Mouse (Mus musculus) megakaryocyte, adult 5-6 weeks (primary cell): ENCODE measurements around the gene D3Ertd254e. TPM values are rescaled to one million over a fixed set of nuclear protein-coding genes. Genes with fewer than 3 reads are reported as not detected.
"Not testable (repeated sequence)": the region's sequence is repeated elsewhere in the genome, so short reads cannot be mapped to it uniquely, and the experiment has no call there.

Experiments used
- ATAC-seq: 2 replicates; pipeline ENCODE4 v1.8.0; 2016; ENCODE audit warnings: mild to moderate bottlenecking, inconsistent platforms; ENCODE audit not compliant: poor library complexity, severe bottlenecking
- total RNA-seq, 2 experiments: library from RNA; stranded (forward) in 1 of 2; stranded (reverse) in 1 of 2; fragments of 153-499, 151-499 nt in 1 of 2; fragments of 221-1000, 200-1000 nt in 1 of 2; gene quantifications; 2 replicates each; pipeline versions ENCODE4 v1.2.3 to v1.2.4; 2015 to 2017

Gene D3Ertd254e
- total RNA-seq (2015), result 2.8 and 4.4 TPM in 2 replicates
- total RNA-seq (2017), result 2.5 and 4.0 TPM in 2 replicates

- ATAC-seq, result peak; percentile 98
These were observed at the start of gene D3Ertd254e for GRCm38 (mm10) chr3:36150934-36151686. Gene D3Ertd254e (plus strand): TSS chr3:36151017.

DNA sequence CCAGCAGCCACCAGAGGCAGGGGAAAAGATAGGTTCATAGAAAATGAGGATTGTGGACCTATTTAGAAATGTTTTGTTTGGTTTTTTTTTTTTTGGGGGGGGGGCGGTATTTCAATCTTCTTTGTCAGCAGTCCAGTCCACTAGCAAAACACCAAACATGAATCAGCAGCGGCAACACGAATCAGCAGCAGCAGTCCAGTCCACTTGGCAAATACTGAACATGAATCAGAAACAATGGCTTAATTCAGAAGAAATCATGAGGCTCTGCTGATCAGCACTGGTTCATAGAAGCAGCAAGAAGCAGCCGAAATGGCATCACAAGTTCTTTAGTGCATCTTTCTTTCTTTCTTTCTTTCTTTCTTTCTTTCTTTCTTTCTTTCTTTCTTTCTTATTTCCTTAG, 34.7 kb upstream of the D3Ertd254e start:
- ATAC-seq, result no peak

- no peak for ATAC-seq
These were observed 30.9 kb upstream of the D3Ertd254e start for GRCm38 (mm10) chr3:36119684-36120548.

GRCm38 (mm10) chr3:36126176-36126575, 24.6 kb upstream of the D3Ertd254e start:
- not testable (repeated sequence) for ATAC-seq

- ATAC-seq, result peak; percentile 95
These were observed 14.7 kb upstream of the D3Ertd254e start for GRCm38 (mm10) chr3:36136152-36136551.

DNA sequence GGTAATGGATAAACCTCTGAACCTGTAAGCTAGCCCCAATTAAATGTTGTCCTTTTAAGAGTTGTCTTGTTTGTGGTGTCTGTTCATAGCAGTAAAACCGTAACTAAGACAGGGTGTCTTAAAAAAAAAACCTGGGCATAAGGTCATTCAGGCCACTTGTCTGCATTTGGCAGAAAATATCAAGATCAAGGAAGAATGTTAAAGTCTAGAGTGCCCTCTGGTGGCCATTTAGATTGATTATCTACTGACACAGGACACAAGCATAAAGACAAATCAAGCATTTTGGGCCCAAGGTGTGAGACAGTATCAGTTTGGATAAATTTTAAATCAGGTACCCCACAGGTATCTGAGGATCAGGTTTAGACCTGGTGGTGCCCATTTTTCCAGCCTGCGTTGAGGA, 13.3 kb upstream of the D3Ertd254e start:
- peak; percentile 62; the same call in 1 of the 2 replicates for ATAC-seq

DNA sequence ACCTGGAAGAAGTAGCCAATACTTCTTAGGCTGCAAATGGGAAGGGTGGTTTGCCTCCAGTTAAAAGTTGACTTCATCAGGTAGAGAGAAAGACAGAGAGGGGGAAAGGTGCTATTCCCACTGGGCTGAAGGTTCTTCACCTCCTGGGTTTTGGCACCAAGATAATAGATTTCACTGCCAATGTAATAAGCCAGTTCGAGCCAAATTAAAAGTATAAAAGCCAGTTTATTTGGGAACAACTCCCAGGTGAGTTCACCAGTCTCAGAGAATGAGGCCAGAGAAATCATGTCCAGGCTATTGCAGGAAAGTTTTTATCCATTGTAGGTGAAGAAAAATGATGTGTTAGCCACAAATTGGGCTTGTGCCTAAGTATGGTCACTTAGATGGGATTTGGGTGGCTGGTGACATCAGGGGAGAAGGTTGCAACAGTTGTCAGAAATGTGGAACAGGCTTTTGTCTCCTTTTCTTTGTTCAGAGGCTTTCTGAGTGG, 12.6 kb upstream of the D3Ertd254e start:
- no peak for ATAC-seq

- no peak for ATAC-seq
These were observed 11.8 kb upstream of the D3Ertd254e start for GRCm38 (mm10) chr3:36138996-36139395.

- no peak for ATAC-seq
These were observed 282 bp upstream of the D3Ertd254e start for GRCm38 (mm10) chr3:36150537-36150933.

DNA sequence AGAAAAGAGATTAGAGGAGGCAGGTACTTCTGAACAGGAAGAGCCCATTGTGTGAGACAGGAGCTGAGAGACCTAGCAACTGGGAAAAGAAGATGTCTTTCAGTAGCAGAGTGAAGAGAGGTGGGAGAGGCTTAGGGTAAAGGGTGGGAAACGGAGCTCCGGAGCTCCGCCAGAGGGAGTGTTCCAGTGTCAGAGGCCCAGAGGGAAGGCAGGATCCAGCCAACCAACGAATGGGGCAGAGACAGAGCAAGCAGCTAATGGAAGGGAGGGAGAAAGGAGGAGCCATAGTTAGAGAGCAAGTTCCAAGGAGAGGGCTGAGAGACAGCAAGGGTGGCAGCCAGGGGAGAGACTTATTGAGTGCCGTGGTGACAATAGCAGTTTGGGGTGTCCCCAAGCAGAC, 4.5 kb downstream of the D3Ertd254e start:
- ATAC-seq, result no peak

DNA sequence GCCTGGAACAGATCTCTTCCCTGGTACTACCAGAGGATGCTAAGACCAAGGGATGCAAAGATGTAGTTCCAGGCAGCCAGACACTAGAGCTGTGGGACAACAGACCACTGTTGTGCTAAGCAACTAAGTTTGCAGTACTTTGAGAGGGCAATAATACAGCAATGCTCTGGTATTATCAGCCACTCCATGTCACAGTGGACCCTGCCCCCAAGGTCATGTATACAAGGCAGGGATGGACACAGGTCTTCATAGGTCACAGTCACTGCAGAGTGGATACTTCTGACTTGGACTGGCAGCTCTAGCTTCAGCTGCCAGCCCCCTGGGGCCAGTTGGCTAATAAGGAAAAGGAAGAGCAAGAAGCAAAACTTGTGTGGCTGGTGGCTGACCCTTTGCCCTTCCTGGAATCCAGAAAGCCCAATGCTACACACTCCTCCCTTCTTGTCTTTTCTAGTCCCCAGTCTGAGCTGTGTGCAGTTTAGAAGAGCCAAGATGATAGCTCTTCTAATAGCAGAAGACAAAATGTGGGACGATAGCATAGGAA, 19.9 kb downstream of the D3Ertd254e start:
- no peak for ATAC-seq

DNA sequence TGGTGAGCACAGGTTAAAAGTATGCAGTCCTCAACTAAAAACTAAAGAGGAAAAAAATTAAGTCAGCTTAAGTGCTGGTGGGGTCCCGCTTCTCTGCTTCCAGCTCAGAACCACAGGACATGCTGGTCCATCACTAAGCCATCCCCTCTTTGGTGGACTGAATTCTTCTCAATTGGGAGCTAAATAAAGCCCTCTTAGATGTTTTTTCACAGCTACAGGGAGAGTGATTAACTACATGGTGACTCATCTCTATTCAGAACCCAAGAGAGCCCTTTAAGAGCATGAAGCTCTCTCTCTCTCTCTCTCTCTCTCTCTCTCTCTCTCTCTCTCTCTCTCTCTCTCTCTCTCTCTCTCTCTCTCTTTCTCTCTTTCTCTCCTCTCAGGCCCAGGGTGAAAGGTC, 20.5 kb downstream of the D3Ertd254e start:
- ATAC-seq, result no peak

DNA sequence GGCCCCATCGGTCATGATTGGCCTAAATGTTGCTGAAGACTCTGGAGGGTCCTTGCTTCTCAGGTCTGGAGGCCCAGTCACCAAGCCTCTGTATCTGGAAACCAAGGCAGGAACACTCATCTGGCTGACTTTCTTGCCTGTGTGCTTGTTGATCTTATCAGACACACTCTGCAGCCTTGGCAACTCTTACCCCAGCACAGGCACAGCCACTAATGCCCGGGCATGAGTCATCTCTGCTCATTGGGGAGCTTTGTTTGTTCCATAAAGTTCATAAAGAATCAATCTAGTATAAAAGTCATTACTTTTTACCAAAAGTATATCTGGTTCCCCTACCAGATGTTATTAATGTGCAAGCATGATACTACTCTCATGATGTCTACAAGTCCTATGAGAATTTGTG, 22.9 kb downstream of the D3Ertd254e start:
- no peak for ATAC-seq

GRCm38 (mm10) chr3:36181519-36181918, 30.7 kb downstream of the D3Ertd254e start:
- no peak for ATAC-seq

DNA sequence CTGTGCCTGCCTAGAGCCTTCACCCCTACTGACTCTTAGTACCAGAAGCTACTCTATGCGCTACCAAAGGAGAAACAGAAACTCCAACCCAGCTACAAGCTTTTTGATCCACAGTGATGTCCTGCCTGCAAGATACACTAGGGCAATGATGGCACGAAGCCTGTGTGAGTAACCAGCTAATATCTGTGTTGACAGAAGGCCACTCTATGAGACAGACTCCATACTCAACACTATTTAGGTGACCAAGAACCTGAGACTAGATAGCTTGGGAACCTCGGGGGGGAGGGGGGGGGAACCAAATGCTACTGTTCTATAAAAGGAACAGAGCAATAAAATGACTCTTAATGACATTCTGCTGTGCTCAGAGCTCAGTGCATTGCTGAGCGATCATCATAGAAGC, 35.7 kb downstream of the D3Ertd254e start:
- no peak for ATAC-seq

GRCm38 (mm10) chr3:36189243-36189642, 38.4 kb downstream of the D3Ertd254e start:
- 0 out of 2 replicates have a peak, but pooled peaks have one; percentile 21 for ATAC-seq

DNA sequence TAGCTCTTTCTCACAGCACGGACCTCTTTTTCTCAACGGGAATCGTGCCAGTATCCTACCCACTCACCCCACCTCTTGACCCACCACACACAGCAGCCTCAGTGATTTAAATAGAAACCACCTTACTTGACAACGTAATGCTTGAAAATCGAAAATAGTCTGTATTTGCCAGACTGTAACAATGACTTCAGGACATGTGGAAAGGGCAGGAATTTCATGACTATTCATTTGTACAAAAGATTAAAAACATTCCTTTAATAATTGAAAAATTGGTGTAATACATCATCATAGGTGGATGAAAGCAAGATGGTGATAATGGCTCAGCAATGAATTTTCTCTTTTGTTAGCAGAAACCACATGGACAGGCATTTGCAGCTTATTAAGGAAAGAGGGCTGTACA, 50.3 kb downstream of the D3Ertd254e start:
- ATAC-seq, result no peak

GRCm38 (mm10) chr3:36202932-36203331, 52.1 kb downstream of the D3Ertd254e start:
- ATAC-seq, result no peak

DNA sequence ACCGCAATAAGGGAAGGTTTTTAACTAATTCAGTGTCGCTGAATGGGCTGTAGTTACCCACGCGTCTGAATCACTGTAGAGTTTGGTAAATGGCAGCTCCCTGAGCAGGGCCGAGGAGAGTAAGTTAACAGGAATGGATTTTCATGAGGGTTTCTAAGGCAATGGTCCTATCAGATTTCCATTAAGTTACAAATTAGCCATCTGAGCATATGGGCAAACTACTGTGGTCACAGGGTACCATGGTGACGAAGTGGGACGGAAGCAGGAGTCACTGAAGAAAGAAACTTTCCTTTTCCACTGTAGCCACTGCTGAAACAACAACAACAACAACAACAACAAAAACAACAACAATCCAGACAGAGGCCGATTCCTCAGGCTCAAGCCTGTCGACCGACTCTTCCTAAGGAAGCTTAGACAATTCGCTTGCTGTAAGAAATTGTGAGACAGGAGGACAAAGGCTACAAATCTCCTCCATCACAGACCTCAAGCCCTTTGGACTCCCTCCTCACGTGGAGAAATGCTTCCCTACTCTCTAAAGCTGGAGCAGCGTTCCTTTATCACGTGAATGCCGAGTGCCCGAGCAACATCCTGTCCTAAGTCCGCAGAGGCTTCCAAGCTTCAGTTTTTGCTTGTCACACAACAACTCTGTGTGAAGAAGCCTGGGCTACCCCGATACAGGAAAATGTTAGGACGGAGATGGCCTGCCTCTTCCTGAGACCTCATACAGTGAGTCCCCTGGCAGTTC, 56.9 kb downstream of the D3Ertd254e start:
- ATAC-seq, result no peak

DNA sequence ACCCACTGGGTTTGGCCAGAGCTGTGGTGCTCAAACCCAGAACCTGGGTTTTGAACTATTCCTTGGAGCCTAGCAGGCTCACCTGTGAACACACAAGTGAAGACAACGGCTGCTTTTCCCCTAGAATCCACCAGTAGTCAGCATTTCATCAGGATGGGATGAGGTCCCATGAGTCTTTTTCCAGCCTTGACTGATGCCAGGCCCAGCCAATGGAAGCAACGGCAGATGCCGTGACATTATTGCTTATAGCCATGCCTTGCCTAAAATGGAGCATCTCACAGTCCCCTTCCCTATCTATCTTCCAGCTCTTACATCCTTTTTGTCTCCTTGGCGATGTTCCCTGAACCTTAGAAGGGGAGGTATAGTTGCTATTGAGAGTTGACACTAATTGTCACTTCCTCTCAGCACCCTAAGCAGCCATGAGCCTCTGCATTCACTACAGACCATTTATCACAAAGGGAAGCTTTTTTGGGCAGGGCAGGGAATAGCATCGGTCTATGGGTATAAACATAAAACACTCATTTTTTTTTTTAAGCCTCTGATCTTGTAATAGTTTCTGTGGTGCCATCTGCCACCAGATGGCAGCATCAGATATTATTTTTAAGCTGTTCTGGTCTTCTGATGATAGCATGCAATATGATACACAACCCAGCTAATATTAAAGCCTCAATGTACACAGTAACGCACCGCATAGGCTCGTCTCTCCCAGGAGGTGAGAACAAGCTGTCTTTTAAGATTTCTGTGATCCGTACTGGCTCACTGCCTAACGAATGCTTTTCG, 59.1 kb downstream of the D3Ertd254e start:
- ATAC-seq, result no peak
